Mouse (Mus musculus): Measurements from ENCODE around the gene Lpo. TPM values are rescaled to one million over a fixed set of nuclear protein-coding genes. Genes with fewer than 3 reads are reported as not detected.

Gene Lpo
- polyA plus RNA-seq, 1 experiment from 2014 or later = not detected

GRCm38 (mm10) chr11:87816707-87817442 is 11.2 kb downstream of the Lpo start:
- ATAC-seq (ENCODE audit: low read depth) = no peak
- Histone ChIP-seq H3K4me3 (ENCODE audit: low read depth, low read length) (peak overlapping the region; percentile 32), H3K36me3 (ENCODE audit: control insufficient read depth, insufficient read depth) (no peaks in the 10 kb centered on the region), H3K9me3 (replicated peaks; ENCODE audit: control insufficient read depth, low read length) (no peaks in the 10 kb centered on the region), H3K4me2 (ENCODE audit: low read depth, low read length) (peak overlapping the region; percentile 49), H3K27ac (ENCODE audit: low read length) (no peak overlapping the region), H3K9ac (ENCODE audit: low read depth, low read length) (no peak overlapping the region), H3K27me3 (ENCODE audit: control insufficient read depth, insufficient read depth, low read depth, low read length) (peaks cover 3% of the 10 kb centered on the region; the same call in 1 of the 2 replicates), H3K4me1 (ENCODE audit: control insufficient read depth, low read depth, low read length) (peaks cover 2% of the 10 kb centered on the region; the same call in 1 of the 2 replicates)
- 5% methylated on average over 31 of the region's 31 CpGs for WGBS (ENCODE audit: insufficient replicate concordance)

DNA sequence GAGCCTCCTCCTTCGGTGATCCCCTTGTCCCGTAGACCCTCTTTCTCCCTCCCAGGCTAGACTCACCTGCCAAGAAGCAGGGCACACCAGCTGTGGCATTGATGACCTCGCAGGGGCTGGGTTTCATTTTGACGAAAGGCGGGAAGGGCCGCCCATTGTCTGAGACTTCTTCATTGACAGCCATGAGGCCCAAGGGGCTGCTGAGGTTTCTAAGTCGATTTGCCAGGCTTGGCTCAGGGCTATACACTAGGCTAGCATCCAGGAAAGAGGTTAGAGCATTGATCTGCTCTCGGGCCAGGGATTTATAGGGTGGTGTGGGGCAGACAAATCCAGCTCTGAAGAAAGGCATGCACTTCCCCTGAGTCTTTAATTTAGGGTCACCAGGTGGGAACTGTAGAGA is 13.3 kb downstream of the Lpo start:
- peaks cover 2% of the 10 kb centered on the region; the same call in 1 of the 2 replicates for H3K4me1 ChIP-seq (ENCODE audit: control insufficient read depth, low read depth, low read length)
- H3K9ac ChIP-seq (ENCODE audit: low read depth, low read length) = no peak overlapping the region
- no peak for ATAC-seq (ENCODE audit: low read depth)
- 59% methylated on average over 8 of the region's 8 CpGs for WGBS (ENCODE audit: insufficient replicate concordance)
- H3K4me2 ChIP-seq (ENCODE audit: low read depth, low read length) = no peak overlapping the region
- H3K9me3 ChIP-seq (replicated peaks; ENCODE audit: control insufficient read depth, low read length) = no peaks in the 10 kb centered on the region
- H3K27ac ChIP-seq (ENCODE audit: low read length) = no peak overlapping the region
- H3K27me3 ChIP-seq (ENCODE audit: control insufficient read depth, insufficient read depth, low read depth, low read length) = peaks cover 3% of the 10 kb centered on the region; the same call in 1 of the 2 replicates
- no peak overlapping the region for H3K4me3 ChIP-seq (ENCODE audit: low read depth, low read length)
- no peaks in the 10 kb centered on the region for H3K36me3 ChIP-seq (ENCODE audit: control insufficient read depth, insufficient read depth)

DNA sequence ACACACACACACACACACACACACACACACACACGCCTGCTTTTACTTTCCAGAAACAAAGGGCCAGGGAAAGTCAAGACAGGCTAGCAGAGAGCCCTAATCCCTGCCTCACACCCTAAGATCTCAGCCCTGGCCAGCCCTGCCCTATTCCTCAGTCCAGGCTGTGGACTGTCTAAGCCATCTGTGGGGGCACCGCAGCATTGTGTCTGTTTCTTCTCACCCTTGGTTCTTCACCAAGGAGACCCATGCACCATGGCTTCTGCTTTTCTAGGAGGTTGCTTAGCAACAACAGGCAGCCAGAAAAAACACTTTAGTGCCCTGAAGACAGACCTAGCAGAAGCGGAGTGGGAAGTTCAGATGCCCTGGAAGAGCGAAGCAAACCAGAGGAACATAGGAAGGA is 16.7 kb downstream of the Lpo start:
- Histone ChIP-seq H3K4me2 (ENCODE audit: low read depth, low read length) (no peak overlapping the region), H3K36me3 (ENCODE audit: control insufficient read depth, insufficient read depth) (no peaks in the 10 kb centered on the region), H3K9me3 (replicated peaks; ENCODE audit: control insufficient read depth, low read length) (no peaks in the 10 kb centered on the region), H3K4me1 (ENCODE audit: control insufficient read depth, low read depth, low read length) (no peaks in the 10 kb centered on the region), H3K9ac (ENCODE audit: low read depth, low read length) (no peak overlapping the region), H3K27me3 (ENCODE audit: control insufficient read depth, insufficient read depth, low read depth, low read length) (no peaks in the 10 kb centered on the region), H3K4me3 (ENCODE audit: low read depth, low read length) (no peak overlapping the region), H3K27ac (ENCODE audit: low read length) (no peak overlapping the region)
- WGBS (ENCODE audit: insufficient replicate concordance) = 26% methylated on average over 4 of the region's 4 CpGs
- ATAC-seq (ENCODE audit: low read depth) = no peak

DNA sequence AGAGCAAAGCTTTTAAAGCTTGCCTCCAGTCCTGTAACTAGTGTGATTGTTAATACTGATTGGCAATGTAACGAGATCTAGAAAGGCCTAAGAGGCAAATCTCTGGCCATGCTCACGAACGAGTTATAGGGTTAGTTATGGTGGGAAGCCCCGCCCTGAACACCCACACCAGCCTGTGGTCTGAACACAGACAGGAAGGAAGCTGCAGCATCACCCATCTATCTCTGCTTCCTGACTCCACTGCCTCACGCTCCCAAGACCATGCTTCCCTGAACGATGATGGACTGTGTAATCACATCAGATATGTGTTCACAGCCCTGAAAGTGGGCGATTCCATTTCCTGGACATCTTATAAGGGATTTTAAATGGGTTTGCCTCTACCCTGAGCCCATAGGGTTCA is 19.9 kb downstream of the Lpo start:
- Histone ChIP-seq H3K36me3 (ENCODE audit: control insufficient read depth, insufficient read depth) (no peaks in the 10 kb centered on the region), H3K4me1 (ENCODE audit: control insufficient read depth, low read depth, low read length) (no peaks in the 10 kb centered on the region), H3K9ac (ENCODE audit: low read depth, low read length) (no peak overlapping the region), H3K4me3 (ENCODE audit: low read depth, low read length) (no peak overlapping the region), H3K4me2 (ENCODE audit: low read depth, low read length) (no peak overlapping the region), H3K9me3 (replicated peaks; ENCODE audit: control insufficient read depth, low read length) (no peaks in the 10 kb centered on the region), H3K27me3 (ENCODE audit: control insufficient read depth, insufficient read depth, low read depth, low read length) (no peaks in the 10 kb centered on the region), H3K27ac (ENCODE audit: low read length) (no peak overlapping the region)
- no peak for ATAC-seq (ENCODE audit: low read depth)
- WGBS (ENCODE audit: insufficient replicate concordance) = 21% methylated on average over 7 of the region's 7 CpGs

DNA sequence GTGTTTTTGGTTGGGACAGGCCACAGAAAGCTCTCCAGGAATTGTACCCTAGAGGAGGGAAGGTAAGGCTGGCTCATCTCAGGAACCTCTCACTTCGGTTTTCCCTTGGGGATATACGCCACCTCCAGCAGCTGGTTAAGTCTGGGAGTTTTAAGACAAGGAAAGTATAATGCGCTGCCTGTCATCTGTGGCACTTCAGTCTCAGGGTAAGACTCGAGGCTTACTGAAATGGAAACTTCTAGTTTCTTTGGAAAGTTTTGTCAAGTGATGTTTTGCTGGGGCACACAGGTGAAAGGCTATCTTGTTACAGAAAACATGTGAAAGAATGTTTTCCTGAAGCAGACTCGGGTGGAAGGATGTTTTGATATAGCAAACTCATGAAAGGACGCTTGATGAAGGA is 20.7 kb downstream of the Lpo start:
- Histone ChIP-seq H3K4me3 (ENCODE audit: low read depth, low read length) (no peak overlapping the region), H3K4me2 (ENCODE audit: low read depth, low read length) (no peak overlapping the region), H3K4me1 (ENCODE audit: control insufficient read depth, low read depth, low read length) (no peaks in the 10 kb centered on the region), H3K9ac (ENCODE audit: low read depth, low read length) (no peak overlapping the region), H3K9me3 (replicated peaks; ENCODE audit: control insufficient read depth, low read length) (no peaks in the 10 kb centered on the region), H3K36me3 (ENCODE audit: control insufficient read depth, insufficient read depth) (no peaks in the 10 kb centered on the region), H3K27ac (ENCODE audit: low read length) (no peak overlapping the region), H3K27me3 (ENCODE audit: control insufficient read depth, insufficient read depth, low read depth, low read length) (no peaks in the 10 kb centered on the region)
- 61% methylated on average over 6 of the region's 6 CpGs for WGBS (ENCODE audit: insufficient replicate concordance)
- no peak for ATAC-seq (ENCODE audit: low read depth)

DNA sequence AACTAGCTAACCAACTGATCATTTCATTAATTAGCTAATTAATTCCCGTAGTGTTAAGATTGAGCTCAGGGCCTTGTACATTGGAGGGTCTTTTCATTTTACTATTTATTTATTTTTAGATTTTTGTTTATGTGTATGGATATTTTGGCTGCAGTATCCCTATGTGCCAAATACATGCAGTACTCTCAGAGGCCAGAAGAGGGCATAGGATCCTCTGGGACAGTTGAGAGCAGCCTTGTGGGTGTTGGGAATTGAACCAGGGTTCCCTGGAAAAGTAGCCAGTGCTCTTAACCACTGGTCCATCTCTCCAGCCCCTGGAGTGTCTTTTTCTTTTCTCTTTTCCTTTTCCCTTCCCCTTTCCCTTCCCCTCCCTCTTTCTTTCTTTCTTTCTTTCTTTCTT is 22.6 kb downstream of the Lpo start:
- Histone ChIP-seq H3K9me3 (replicated peaks; ENCODE audit: control insufficient read depth, low read length) (no peaks in the 10 kb centered on the region), H3K27me3 (ENCODE audit: control insufficient read depth, insufficient read depth, low read depth, low read length) (no peaks in the 10 kb centered on the region), H3K4me3 (ENCODE audit: low read depth, low read length) (no peak overlapping the region), H3K36me3 (ENCODE audit: control insufficient read depth, insufficient read depth) (no peaks in the 10 kb centered on the region), H3K27ac (ENCODE audit: low read length) (no peak overlapping the region), H3K4me1 (ENCODE audit: control insufficient read depth, low read depth, low read length) (no peaks in the 10 kb centered on the region), H3K9ac (ENCODE audit: low read depth, low read length) (no peak overlapping the region), H3K4me2 (ENCODE audit: low read depth, low read length) (no peak overlapping the region)
- ATAC-seq (ENCODE audit: low read depth) = no peak
- 39% methylated on average over 1 of the region's 1 CpGs for WGBS (ENCODE audit: insufficient replicate concordance)

DNA sequence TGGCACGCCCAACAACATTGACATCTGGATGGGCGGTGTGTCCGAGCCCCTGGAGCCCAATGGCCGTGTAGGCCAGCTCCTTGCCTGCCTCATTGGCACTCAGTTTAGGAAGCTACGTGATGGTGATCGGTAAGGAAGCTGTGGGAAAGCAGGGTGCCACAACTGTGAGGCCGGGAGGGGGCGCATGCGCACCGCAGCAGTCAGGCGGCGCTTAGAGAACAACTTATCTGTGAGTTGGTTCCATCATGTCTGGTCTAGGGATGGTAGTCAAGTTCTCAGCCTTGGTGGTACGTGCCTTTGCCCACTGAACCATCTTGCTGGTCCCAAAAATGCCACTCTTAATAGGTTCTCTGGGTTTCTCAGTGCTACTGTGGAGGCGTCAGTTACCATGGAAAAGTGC is 25.5 kb downstream of the Lpo start:
- 46% methylated on average over 14 of the region's 14 CpGs for WGBS (ENCODE audit: insufficient replicate concordance)
- Histone ChIP-seq H3K9ac (ENCODE audit: low read depth, low read length) (no peak overlapping the region), H3K36me3 (ENCODE audit: control insufficient read depth, insufficient read depth) (no peaks in the 10 kb centered on the region), H3K4me1 (ENCODE audit: control insufficient read depth, low read depth, low read length) (no peaks in the 10 kb centered on the region), H3K4me2 (ENCODE audit: low read depth, low read length) (no peak overlapping the region), H3K27ac (ENCODE audit: low read length) (no peak overlapping the region), H3K4me3 (ENCODE audit: low read depth, low read length) (no peak overlapping the region), H3K9me3 (replicated peaks; ENCODE audit: control insufficient read depth, low read length) (no peaks in the 10 kb centered on the region), H3K27me3 (ENCODE audit: control insufficient read depth, insufficient read depth, low read depth, low read length) (no peaks in the 10 kb centered on the region)
- no peak for ATAC-seq (ENCODE audit: low read depth)

- no peak overlapping the region for H3K9ac ChIP-seq (ENCODE audit: low read depth, low read length)
- no peak overlapping the region for H3K4me2 ChIP-seq (ENCODE audit: low read depth, low read length)
- no peaks in the 10 kb centered on the region for H3K27me3 ChIP-seq (ENCODE audit: control insufficient read depth, insufficient read depth, low read depth, low read length)
- no peaks in the 10 kb centered on the region for H3K9me3 ChIP-seq (replicated peaks; ENCODE audit: control insufficient read depth, low read length)
- no peaks in the 10 kb centered on the region for H3K36me3 ChIP-seq (ENCODE audit: control insufficient read depth, insufficient read depth)
- H3K4me1 ChIP-seq (ENCODE audit: control insufficient read depth, low read depth, low read length) = no peaks in the 10 kb centered on the region
- 68% methylated on average over 22 of the region's 22 CpGs for WGBS (ENCODE audit: insufficient replicate concordance)
- H3K4me3 ChIP-seq (ENCODE audit: low read depth, low read length) = no peak overlapping the region
- ATAC-seq (ENCODE audit: low read depth) = no peak
- H3K27ac ChIP-seq (ENCODE audit: low read length) = no peak overlapping the region
Measured at GRCm38 (mm10) chr11:87801711-87802275, 26.3 kb downstream of the Lpo start.

DNA sequence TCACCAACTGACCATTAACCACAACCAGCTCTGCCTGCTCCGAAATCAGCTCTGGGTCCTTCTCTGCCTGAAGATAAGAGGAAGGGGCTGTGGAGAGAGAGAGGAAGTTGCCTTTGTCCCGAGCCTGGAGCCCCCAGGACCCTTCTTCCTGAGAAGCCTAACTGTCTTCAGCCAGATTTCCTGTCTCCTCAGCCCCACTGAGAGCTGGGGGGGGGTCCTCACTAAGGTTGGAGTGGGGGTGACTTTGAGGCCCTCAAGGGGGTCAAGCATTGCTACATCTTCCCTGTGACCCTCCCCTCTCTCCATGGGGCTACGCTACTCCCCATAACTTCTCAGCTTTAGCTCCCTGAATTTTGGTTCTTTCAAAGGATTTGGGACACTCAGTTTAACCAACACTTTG is 34.6 kb downstream of the Lpo start, which contains the start of gene Mpo:
TSS of gene Mpo (plus strand) at position 122 of the 400 bp plus-strand sequence.
- WGBS (ENCODE audit: insufficient replicate concordance) = 6% methylated on average over 3 of the region's 3 CpGs

More for the DNA sequence above, 34.6 kb downstream of the Lpo start, which contains the start of gene Mpo:
- Histone ChIP-seq H3K4me2 (ENCODE audit: low read depth, low read length) (no peak within 1 kb of the TSS), H3K9me3 (replicated peaks; ENCODE audit: control insufficient read depth, low read length) (no peaks in the 10 kb centered on the region), H3K36me3 (ENCODE audit: control insufficient read depth, insufficient read depth) (no peaks in the 10 kb centered on the region), H3K4me1 (ENCODE audit: control insufficient read depth, low read depth, low read length) (no peaks in the 10 kb centered on the region), H3K27ac (ENCODE audit: low read length) (no peak within 1 kb of the TSS), H3K27me3 (ENCODE audit: control insufficient read depth, insufficient read depth, low read depth, low read length) (no peaks in the 10 kb centered on the region), H3K4me3 (ENCODE audit: low read depth, low read length) (no peak within 1 kb of the TSS), H3K9ac (ENCODE audit: low read depth, low read length) (no peak within 1 kb of the TSS)
- ATAC-seq (ENCODE audit: low read depth) = peak; percentile 11; the same call in 1 of the 2 replicates

Data from liver, embryonic 16.5 days (tissue).